ENCODE assay signal across 9 mouse cellular contexts in the genomic region with DNA sequence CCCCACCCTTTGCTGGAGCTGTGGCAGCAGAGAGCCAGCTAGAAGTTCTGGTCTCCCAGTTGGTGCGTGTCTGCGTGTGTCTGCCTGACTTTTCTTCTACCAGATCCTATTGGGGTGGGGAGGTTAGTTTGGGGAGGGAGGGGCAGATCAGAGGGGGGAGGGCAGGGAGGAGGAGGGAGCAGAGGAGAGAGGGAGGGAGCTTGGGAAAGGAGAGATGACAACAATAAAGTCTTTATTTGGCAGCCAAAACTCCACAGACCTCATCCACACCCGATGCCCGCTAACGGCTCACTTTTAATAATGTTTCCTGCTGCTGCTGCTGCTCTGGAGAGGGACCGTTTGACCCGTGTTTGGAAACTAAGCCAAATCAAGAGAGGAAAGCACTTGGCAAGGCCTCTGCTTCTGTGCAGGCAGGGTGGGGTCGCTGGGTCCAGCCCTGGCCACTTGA. TPM values are rescaled to one million over a fixed set of nuclear protein-coding genes. Genes with fewer than 3 reads are reported as not detected.
A peak's percentile ranks its signal among the peaks of the same experiment; 100 is the strongest.
DNase-seq lines count a peak whose midpoint lies in the region; ATAC-seq and TF ChIP-seq lines count a peak whose summit lies in the region.
"Had no signal": no experiment of that assay in that cellular context is flagged by ENCODE, and none has a peak within 500 bp of the region (broad histone marks: within the 10 kb centered on the region; RNA-seq: fewer than 3 reads in every experiment).

A gene (minus strand): TSS at position 111 of the 448 bp plus-strand sequence.

- no peak within 1 kb of the TSS; the same call in 1 of the 2 replicates for H3K27ac ChIP-seq in thymus, adult 2 months (ENCODE audit: control insufficient read depth, insufficient read depth, low read length)
- peak within 1 kb of the TSS; percentile 87 for H3K27ac ChIP-seq in gastrocnemius, adult 2 months
- H3K27ac ChIP-seq in hindbrain, embryonic 16.5 days (ENCODE audit: low read depth, low read length) = peak within 1 kb of the TSS; percentile 27
- H3K27ac ChIP-seq in stomach, embryonic 16.5 days (ENCODE audit: low read length) = peak within 1 kb of the TSS; percentile 61

- 0 out of 2 replicates have a peak, but pooled peaks cover 3% of the 10 kb centered on the region for H3K9me3 ChIP-seq in hindbrain, embryonic 16.5 days (ENCODE audit: control insufficient read depth, low read length)
- no peaks in the 10 kb centered on the region for H3K9me3 ChIP-seq in stomach, embryonic 16.5 days (replicated peaks; ENCODE audit: control insufficient read depth, low read length)

- no peaks in the 10 kb centered on the region for H3K36me3 ChIP-seq in thymus, adult 2 months (ENCODE audit: control insufficient read depth, insufficient read depth, low read length)
- H3K36me3 ChIP-seq in hindbrain, embryonic 16.5 days (ENCODE audit: control insufficient read depth, insufficient read depth, low read length) = no peaks in the 10 kb centered on the region
- H3K36me3 ChIP-seq in stomach, embryonic 16.5 days (ENCODE audit: control insufficient read depth, insufficient read depth, low read length) = no peaks in the 10 kb centered on the region

- no peaks in the 10 kb centered on the region for H3K27me3 ChIP-seq in thymus, adult 2 months (ENCODE audit: control insufficient read depth, insufficient read depth, low read length)
- no peaks in the 10 kb centered on the region for H3K27me3 ChIP-seq in hindbrain, embryonic 16.5 days (replicated peaks; ENCODE audit: control insufficient read depth, insufficient read depth, low read length)
- H3K27me3 ChIP-seq in stomach, embryonic 16.5 days (ENCODE audit: control insufficient read depth, insufficient read depth, low read length) = no peaks in the 10 kb centered on the region

- H3K4me3 ChIP-seq in thymus, adult 2 months (ENCODE audit: control insufficient read depth, insufficient read depth, low read length) = no peak within 1 kb of the TSS
- peak within 1 kb of the TSS; percentile 72 for H3K4me3 ChIP-seq in gastrocnemius, adult 2 months
- H3K4me3 ChIP-seq in hindbrain, embryonic 16.5 days (ENCODE audit: low read length) = no peak within 1 kb of the TSS
- H3K4me3 ChIP-seq in stomach, embryonic 16.5 days (replicated peaks; ENCODE audit: low read length) = 0 out of 2 replicates have a peak within 1 kb of the TSS, but pooled peaks have one; percentile 4
- H3K4me3 ChIP-seq: megakaryocyte, embryonic 14.5 days had no signal

- no peaks in the 10 kb centered on the region; the same call in 1 of the 2 replicates for H3K4me1 ChIP-seq in thymus, adult 2 months (replicated peaks; ENCODE audit: control insufficient read depth, insufficient read depth, low read length)
- peaks cover 16% of the 10 kb centered on the region for H3K4me1 ChIP-seq in hindbrain, embryonic 16.5 days (ENCODE audit: control insufficient read depth, insufficient read depth, low read depth, low read length)
- H3K4me1 ChIP-seq in stomach, embryonic 16.5 days (ENCODE audit: control insufficient read depth, insufficient read depth, low read length) = peaks cover 44% of the 10 kb centered on the region

- TF ChIP-seq POLR2A in thymus, adult 2 months (IDR thresholded peaks at IDR 0.05; ENCODE audit: control insufficient read depth, extremely low read depth, insufficient read depth, low read length, poor library complexity) = no peak

- H3K9ac ChIP-seq in hindbrain, embryonic 16.5 days (ENCODE audit: low read depth, low read length) = no peak within 1 kb of the TSS; the same call in 1 of the 2 replicates
- H3K9ac ChIP-seq in stomach, embryonic 16.5 days (ENCODE audit: low read length) = peak within 1 kb of the TSS; percentile 34

- TF ChIP-seq CTCF in thymus, adult 2 months (IDR thresholded peaks at IDR 0.05; ENCODE audit: borderline replicate concordance, control insufficient read depth, extremely low read depth, insufficient read depth, low read length, poor library complexity) = no peak
- no peak for TF ChIP-seq CTCF in gastrocnemius, adult 2 months (IDR thresholded peaks at IDR 0.05)

- peak; percentile 35 for ATAC-seq in hindbrain, embryonic 16.5 days
- ATAC-seq in stomach, embryonic 16.5 days (ENCODE audit: insufficient read depth, low FRiP score) = peak; percentile 39; the same call in 1 of the 2 replicates

- peak within 1 kb of the TSS; percentile 15 for H3K4me2 ChIP-seq in hindbrain, embryonic 16.5 days (ENCODE audit: low read length)
- H3K4me2 ChIP-seq in stomach, embryonic 16.5 days (ENCODE audit: low read depth, low read length) = peak within 1 kb of the TSS; percentile 13; the same call in 1 of the 2 replicates

- intact Hi-C loops in gastrocnemius, adult 2 months (cut with DNase I) = no loop called here

- DNase-seq in thymus, adult 2 months = no peak
- no peak for DNase-seq in thymus, postnatal 0 days (ENCODE audit: low spot score)
- peak; percentile 75 for DNase-seq in gastrocnemius, adult 2 months
- peak; percentile 76 to 82 for DNase-seq in lung, adult 18-20 months
- DNase-seq in right cerebral cortex, adult 2 months (ENCODE audit: low spot score in 2 of 2) = no peak
- DNase-seq in spleen, postnatal 14 days (ENCODE audit: low spot score in 2 of 2) = no peak

- 69% methylated on average over 8 of the region's 8 CpGs for WGBS in thymus, adult 2 months
- WGBS in hindbrain, embryonic 16.5 days = 16% methylated on average over 8 of the region's 8 CpGs
- WGBS in stomach, embryonic 16.5 days = 12% methylated on average over 8 of the region's 8 CpGs

RNA-seq across cellular contexts. Expression of the gene that starts here (rescaled TPM):
- polyA plus RNA-seq in thymus, adult 2 months (2012; rRNA removed) = 10.7 and 13.3 TPM in 2 replicates
- 1.1 and 1.6 TPM in 2 replicates for polyA plus RNA-seq in thymus, postnatal 0 days (2015; fragmentation: Nextera tagmentation; extraction: Ambion mirVana)
- 10 to 100 TPM; 19.5 to 66.5 TPM for total RNA-seq in gastrocnemius, adult 2 months (2021)
- 12.0 and 17.0 TPM in 2 replicates for polyA plus RNA-seq in hindbrain, embryonic 16.5 days (2015; fragmentation: Nextera tagmentation; extraction: Ambion mirVana)
- 3.5 and 4.5 TPM in 2 replicates for polyA plus RNA-seq in stomach, embryonic 16.5 days (2015; fragmentation: Nextera tagmentation; extraction: Ambion mirVana)

Comparison
In these comparisons a context has a peak if more than half of its experiments do, and no peak if none do; other contexts are left out.
1. DNase-seq: peak in gastrocnemius, adult 2 months (single experiment) and lung, adult 18-20 months (2 of 2); none in thymus, adult 2 months (single experiment), thymus, postnatal 0 days (single experiment), right cerebral cortex, adult 2 months (0 of 2) and spleen, postnatal 14 days (0 of 2).
2. H3K4me3 ChIP-seq: peak in gastrocnemius, adult 2 months (single experiment) and stomach, embryonic 16.5 days (single experiment); none in thymus, adult 2 months (single experiment) and hindbrain, embryonic 16.5 days (single experiment).